Mouse (Mus musculus): ENCODE measurements around the gene Klc2. TPM values are rescaled to one million over a fixed set of nuclear protein-coding genes. Genes with fewer than 3 reads are reported as not detected.
"Not testable (repeated sequence)": the region's sequence is repeated elsewhere in the genome, so short reads cannot be mapped to it uniquely, and the experiment has no call there.

Gene Klc2
- total RNA-seq, 2 experiments from 2014 or later, result 186 to 195 TPM

- intact Hi-C loops (cut with DNase I), result no loop called here
- peak in 1 of 2 experiments; percentile 69 for DNase-seq (ENCODE audit: extremely low spot score in 1 of 2, low spot score in 2 of 2)
Measured at GRCm38 (mm10) chr19:5108271-5108575, 10.1 kb downstream of the Klc2 start.

GRCm38 (mm10) chr19:5107556-5108270 lies 10.6 kb downstream of the Klc2 start:
- intact Hi-C loops (cut with DNase I), result no loop called here

GRCm38 (mm10) chr19:5106731-5107191 lies 11.6 kb downstream of the Klc2 start, which contains the start of gene Rab1b:
Gene Rab1b, minus strand, starts transcription at chr19:5107072.
- intact Hi-C loops (cut with DNase I), result no loop called here
- peak; percentile 98 to 99 for DNase-seq (ENCODE audit: extremely low spot score in 1 of 2, low spot score in 2 of 2)

More at GRCm38 (mm10) chr19:5107556-5108270, 10.6 kb downstream of the Klc2 start:
- DNase-seq (ENCODE audit: extremely low spot score in 1 of 2, low spot score in 2 of 2), result peak in 1 of 2 experiments; percentile 62

GRCm38 (mm10) chr19:5106074-5106473 lies 12.3 kb downstream of the Klc2 start:
- intact Hi-C loops (cut with DNase I), result no loop called here

GRCm38 (mm10) chr19:5098363-5099143 lies 19.8 kb downstream of the Klc2 start, which contains the start of gene Cnih2:
Gene Cnih2, minus strand, starts transcription at chr19:5098521.
- DNase-seq (ENCODE audit: extremely low spot score in 1 of 2, low spot score in 2 of 2), result peak in 1 of 2 experiments; percentile 86
- intact Hi-C loops (cut with DNase I), result no loop called here

More at GRCm38 (mm10) chr19:5106074-5106473, 12.3 kb downstream of the Klc2 start:
- DNase-seq (ENCODE audit: extremely low spot score in 1 of 2, low spot score in 2 of 2), result peak in 1 of 2 experiments; percentile 30

GRCm38 (mm10) chr19:5097521-5098362 lies 20.6 kb downstream of the Klc2 start:
- intact Hi-C loops (cut with DNase I), result no loop called here
- peak in 1 of 2 experiments; percentile 39 for DNase-seq (ENCODE audit: extremely low spot score in 1 of 2, low spot score in 2 of 2)

- DNase-seq (ENCODE audit: extremely low spot score in 1 of 2, low spot score in 2 of 2), result peak in 1 of 2 experiments; percentile 64
- intact Hi-C loops (cut with DNase I), result loop anchor here (2.0 kb wide), 1 partner anchor 55 kb away; no protein-coding TSS in a partner anchor
Measured at GRCm38 (mm10) chr19:5095887-5096474, 22.4 kb downstream of the Klc2 start.

- intact Hi-C loops (cut with DNase I), result loop anchor here (2.0 to 5.0 kb wide), 2 partner anchors 47 to 56 kb away; no protein-coding TSS in a partner anchor
- DNase-seq (ENCODE audit: extremely low spot score in 1 of 2, low spot score in 2 of 2), result peak in 1 of 2 experiments; percentile 35
Measured at GRCm38 (mm10) chr19:5094746-5095417, 23.5 kb downstream of the Klc2 start.

- peak; percentile 96 to 97 for DNase-seq (ENCODE audit: extremely low spot score in 1 of 2, low spot score in 2 of 2)
- intact Hi-C loops (cut with DNase I), result loop anchor here (2.0 to 5.0 kb wide), 2 partner anchors 48 to 57 kb away; no protein-coding TSS in a partner anchor
Measured at GRCm38 (mm10) chr19:5094243-5094632, 24.1 kb downstream of the Klc2 start.

- peak in 1 of 2 experiments; percentile 44 for DNase-seq (ENCODE audit: extremely low spot score in 1 of 2, low spot score in 2 of 2)
- intact Hi-C loops (cut with DNase I), result loop anchor here (2.0 to 5.0 kb wide), 2 partner anchors 49 to 57 kb away; no protein-coding TSS in a partner anchor
Measured at GRCm38 (mm10) chr19:5093481-5094242, 24.7 kb downstream of the Klc2 start.

- intact Hi-C loops (cut with DNase I), result loop anchor here (5.0 kb wide), 1 partner anchor 50 kb away; no protein-coding TSS in a partner anchor
- DNase-seq (ENCODE audit: extremely low spot score in 1 of 2, low spot score in 2 of 2), result peak in 1 of 2 experiments; percentile 49
Measured at GRCm38 (mm10) chr19:5092083-5092482, 26.3 kb downstream of the Klc2 start.

GRCm38 (mm10) chr19:5089324-5089723 lies 29.0 kb downstream of the Klc2 start:
- DNase-seq (ENCODE audit: extremely low spot score in 1 of 2, low spot score in 2 of 2), result peak in 1 of 2 experiments; percentile 29
- intact Hi-C loops (cut with DNase I), result no loop called here

- peak; percentile 94 to 98 for DNase-seq (ENCODE audit: extremely low spot score in 1 of 2, low spot score in 2 of 2)
- intact Hi-C loops (cut with DNase I), result no loop called here
Measured at GRCm38 (mm10) chr19:5087884-5088728, 30.3 kb downstream of the Klc2 start, which contains the start of gene Yif1a. Gene Yif1a, plus strand, starts transcription at chr19:5088538.

GRCm38 (mm10) chr19:5086533-5086932 lies 31.8 kb downstream of the Klc2 start:
- intact Hi-C loops (cut with DNase I); DNase-seq (ENCODE audit: extremely low spot score in 1 of 2, low spot score in 2 of 2): not testable (repeated sequence)

GRCm38 (mm10) chr19:5085145-5085863 lies 33.1 kb downstream of the Klc2 start, which contains the start of gene Tmem151a:
Gene Tmem151a, minus strand, starts transcription at chr19:5085531.
- DNase-seq (ENCODE audit: extremely low spot score in 1 of 2, low spot score in 2 of 2), result peak in 1 of 2 experiments; percentile 64
- intact Hi-C loops (cut with DNase I), result no loop called here
